Mouse (Mus musculus) lung, postnatal 0 days (tissue): ENCODE data around the gene Capza3.

Experiments
- CTCF ChIP-seq: IDR thresholded peaks from 2 replicates; pipeline ENCODE4 v1.5.1; 2016; ENCODE audit warnings: antibody characterized with exemption, mild to moderate bottlenecking
- EP300 ChIP-seq: IDR thresholded peaks from 2 replicates; pipeline ENCODE4 v1.6.1; 2016; ENCODE audit warnings: antibody characterized with exemption, mild to moderate bottlenecking, control low read depth

DNA sequence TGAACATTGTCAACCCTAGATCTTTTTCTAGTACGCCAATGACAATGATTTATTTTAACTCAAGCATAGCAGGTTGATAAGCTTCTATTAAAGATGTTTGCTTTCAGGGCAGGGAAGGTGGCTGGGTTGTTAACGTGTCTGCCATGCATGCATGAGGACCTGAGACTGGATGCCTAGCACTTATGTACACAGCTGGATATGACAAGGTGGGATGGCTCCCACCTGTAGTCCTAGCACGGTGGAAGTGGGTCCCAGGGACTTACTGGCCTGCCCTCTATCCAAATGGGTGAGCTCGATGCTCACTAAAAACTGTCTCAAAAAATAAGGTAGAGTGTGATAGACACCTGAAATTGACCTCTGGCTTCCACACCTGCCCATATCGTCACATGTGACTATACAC, 48.8 kb downstream of the Capza3 start:
- TF ChIP-seq CTCF = no peak
- no peak for TF ChIP-seq EP300
